Comparison of ENCODE assay signal across 8 mouse cellular contexts in the genomic region with DNA sequence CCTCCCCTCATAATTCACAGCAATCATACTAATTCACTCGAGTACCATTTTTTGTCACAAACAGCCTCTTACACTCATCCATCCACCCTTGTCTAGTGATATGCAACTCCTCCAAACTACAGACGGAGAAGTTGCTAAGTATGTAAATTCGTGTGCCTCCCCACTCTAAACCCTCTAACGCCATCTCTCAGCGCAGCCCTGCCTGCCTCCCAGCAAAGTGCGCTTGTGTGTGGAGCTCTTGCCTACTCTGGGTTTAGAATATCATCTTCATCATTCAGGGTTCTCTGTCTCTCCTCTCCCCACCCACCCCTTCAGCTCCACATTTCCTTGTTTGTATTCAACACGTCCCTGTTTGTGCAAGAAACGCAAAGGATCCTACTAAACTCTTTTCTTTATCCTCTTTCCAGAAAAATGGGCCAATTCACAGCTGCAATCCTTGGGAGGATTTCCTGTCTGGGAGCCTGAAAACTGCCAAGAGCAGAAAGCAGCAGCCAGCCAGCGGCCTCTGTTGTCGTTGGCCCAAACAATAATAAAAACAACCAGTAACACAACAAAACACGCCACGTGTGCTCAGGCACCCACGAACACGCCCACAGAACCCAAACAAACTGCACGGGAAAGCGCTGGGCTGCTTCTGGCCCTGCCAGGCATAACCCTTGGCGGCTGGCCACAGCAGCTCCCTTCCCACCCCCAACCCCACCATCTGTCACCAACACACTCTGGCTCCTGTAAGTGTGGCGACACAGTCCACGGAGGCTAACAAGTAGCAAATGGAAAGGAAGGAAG.
DNase-seq lines count a peak whose midpoint lies in the region; ATAC-seq and TF ChIP-seq lines count a peak whose summit lies in the region.

No protein-coding gene starts in this region.

- H3K4me1 ChIP-seq in lung, embryonic 15.5 days: peaks cover 19% of the 10 kb centered on the region; the same call in 1 of the 2 replicates
- H3K4me1 ChIP-seq in lung, adult 2 months (ENCODE audit: control insufficient read depth, insufficient read depth, low read length): no peaks in the 10 kb centered on the region
- H3K4me1 ChIP-seq in forebrain, embryonic 13.5 days: peaks cover 20% of the 10 kb centered on the region
- H3K4me1 ChIP-seq in heart, embryonic 14.5 days (ENCODE audit: control insufficient read depth in 2 of 2, insufficient read depth in 2 of 2, low read length in 2 of 2): peaks cover 10 to 14% of the 10 kb centered on the region in 2 experiments; a peak in 3 of 4 replicates
- peaks cover 9% of the 10 kb centered on the region for H3K4me1 ChIP-seq in kidney, embryonic 16.5 days (ENCODE audit: insufficient read depth, low read length)
- H3K4me1 ChIP-seq in liver, adult 2 months (ENCODE audit: control insufficient read depth, insufficient read depth, low read length): no peaks in the 10 kb centered on the region
- peaks cover 9% of the 10 kb centered on the region; the same call in 1 of the 2 replicates for H3K4me1 ChIP-seq in olfactory bulb, adult 2 months (ENCODE audit: control insufficient read depth, insufficient read depth, low read length)

- peak overlapping the region; percentile 21; the same call in 1 of the 2 replicates for H3K4me3 ChIP-seq in lung, embryonic 15.5 days
- H3K4me3 ChIP-seq in lung, adult 2 months (replicated peaks; ENCODE audit: extremely low read depth, low read depth, low read length): no peak overlapping the region
- H3K4me3 ChIP-seq in forebrain, embryonic 13.5 days: 0 out of 2 replicates have a peak overlapping the region, but pooled peaks have one; percentile 7
- H3K4me3 ChIP-seq in heart, embryonic 14.5 days (ENCODE audit: control insufficient read depth in 1 of 2, insufficient read depth in 1 of 2, low read depth in 1 of 2, low read length in 2 of 2): peak overlapping the region; percentile 12 to 21; a peak in 3 of 4 replicates
- H3K4me3 ChIP-seq in kidney, embryonic 16.5 days (ENCODE audit: low read length): peak overlapping the region; percentile 29
- no peak overlapping the region for H3K4me3 ChIP-seq in liver, adult 2 months (ENCODE audit: insufficient read depth, low read depth, low read length)
- peak overlapping the region; percentile 24; the same call in 1 of the 2 replicates for H3K4me3 ChIP-seq in olfactory bulb, adult 2 months (ENCODE audit: insufficient read depth, low read depth, low read length)

- H3K27ac ChIP-seq in lung, embryonic 15.5 days: peak overlapping the region; percentile 47; the same call in 1 of the 2 replicates
- H3K27ac ChIP-seq in forebrain, embryonic 13.5 days: peak overlapping the region; percentile 74
- peak overlapping the region; percentile 42 for H3K27ac ChIP-seq in heart, embryonic 14.5 days (replicated peaks in 1 of 2; ENCODE audit: control insufficient read depth in 1 of 2, insufficient read depth in 1 of 2, low read depth in 2 of 2, low read length in 2 of 2)
- H3K27ac ChIP-seq in kidney, embryonic 16.5 days (ENCODE audit: low read length): no peak overlapping the region
- no peak overlapping the region for H3K27ac ChIP-seq in liver, adult 2 months (replicated peaks; ENCODE audit: insufficient read depth, low read depth, low read length)
- H3K27ac ChIP-seq in olfactory bulb, adult 2 months (ENCODE audit: insufficient read depth, low read depth, low read length): no peak overlapping the region

- H3K4me2 ChIP-seq in lung, embryonic 15.5 days: peak overlapping the region; percentile 59
- peak overlapping the region; percentile 41 for H3K4me2 ChIP-seq in forebrain, embryonic 13.5 days
- H3K4me2 ChIP-seq in heart, embryonic 14.5 days (ENCODE audit: low read length): peak overlapping the region; percentile 53
- peak overlapping the region; percentile 58 for H3K4me2 ChIP-seq in kidney, embryonic 16.5 days (replicated peaks; ENCODE audit: low read depth, low read length)

- H3K79me2 ChIP-seq in liver, adult 2 months (ENCODE audit: control insufficient read depth, insufficient read depth, low read length): no peaks in the 10 kb centered on the region

- no peaks in the 10 kb centered on the region for H3K36me3 ChIP-seq in lung, embryonic 15.5 days
- no peaks in the 10 kb centered on the region for H3K36me3 ChIP-seq in forebrain, embryonic 13.5 days (ENCODE audit: poor library complexity, severe bottlenecking)
- H3K36me3 ChIP-seq in heart, embryonic 14.5 days (ENCODE audit: control insufficient read depth, insufficient read depth, low read length): no peaks in the 10 kb centered on the region
- no peaks in the 10 kb centered on the region for H3K36me3 ChIP-seq in kidney, embryonic 16.5 days (ENCODE audit: insufficient read depth, low read length)
- no peaks in the 10 kb centered on the region for H3K36me3 ChIP-seq in liver, adult 2 months (ENCODE audit: control insufficient read depth, insufficient read depth, low read length)

- no peak for TF ChIP-seq POLR2A in lung, adult 2 months (IDR thresholded peaks at IDR 0.05; ENCODE audit: borderline replicate concordance, extremely low read depth, low read depth, low read length)
- TF ChIP-seq POLR2A in liver, adult 2 months (IDR thresholded peaks at IDR 0.05; ENCODE audit: extremely low read depth, insufficient read depth, low read length): no peak
- no peak for TF ChIP-seq POLR2A in olfactory bulb, adult 2 months (IDR thresholded peaks at IDR 0.05; ENCODE audit: insufficient read depth, low read depth, low read length)

- H3K27me3 ChIP-seq in lung, embryonic 15.5 days: no peaks in the 10 kb centered on the region
- no peaks in the 10 kb centered on the region for H3K27me3 ChIP-seq in forebrain, embryonic 13.5 days
- H3K27me3 ChIP-seq in heart, embryonic 14.5 days (ENCODE audit: control insufficient read depth, insufficient read depth, low read length): no peaks in the 10 kb centered on the region
- H3K27me3 ChIP-seq in kidney, embryonic 16.5 days (ENCODE audit: insufficient read depth, low read length): no peaks in the 10 kb centered on the region
- no peaks in the 10 kb centered on the region for H3K27me3 ChIP-seq in liver, adult 2 months (ENCODE audit: control insufficient read depth, insufficient read depth, low read length)

- no peak for TF ChIP-seq CTCF in lung, adult 2 months (IDR thresholded peaks at IDR 0.05; ENCODE audit: insufficient read depth, low read length)
- TF ChIP-seq CTCF in liver, adult 2 months (IDR thresholded peaks at IDR 0.05; ENCODE audit: low read depth, low read length): no peak
- TF ChIP-seq CTCF in olfactory bulb, adult 2 months (IDR thresholded peaks at IDR 0.05; ENCODE audit: insufficient read depth, low read depth, low read length): no peak

- no peaks in the 10 kb centered on the region for H3K9me3 ChIP-seq in lung, embryonic 15.5 days
- H3K9me3 ChIP-seq in forebrain, embryonic 13.5 days (replicated peaks): no peaks in the 10 kb centered on the region
- H3K9me3 ChIP-seq in heart, embryonic 14.5 days (ENCODE audit: control insufficient read depth, low read length): no peaks in the 10 kb centered on the region
- H3K9me3 ChIP-seq in kidney, embryonic 16.5 days (ENCODE audit: low read length): no peaks in the 10 kb centered on the region

- no peak for DNase-seq in lung, adult 2 months
- DNase-seq in liver, adult 2 months (ENCODE audit: extremely low read depth, low read depth, low spot score): peak; percentile 4

- WGBS in lung, embryonic 15.5 days: 18% methylated on average over 19 of the region's 19 CpGs
- WGBS in lung, adult 2 months: 26% methylated on average over 19 of the region's 19 CpGs
- 34% methylated on average over 19 of the region's 19 CpGs for WGBS in forebrain, embryonic 13.5 days
- WGBS in heart, embryonic 14.5 days: 28% methylated on average over 19 of the region's 19 CpGs
- 20% methylated on average over 19 of the region's 19 CpGs for WGBS in kidney, embryonic 16.5 days
- 53% methylated on average over 19 of the region's 19 CpGs for WGBS in liver, adult 2 months
- WGBS in olfactory bulb, adult 2 months: 17% methylated on average over 19 of the region's 19 CpGs

- no peak overlapping the region for H3K9ac ChIP-seq in lung, embryonic 15.5 days
- peak overlapping the region; percentile 38; the same call in 1 of the 2 replicates for H3K9ac ChIP-seq in forebrain, embryonic 13.5 days
- peak overlapping the region; percentile 16 for H3K9ac ChIP-seq in heart, embryonic 14.5 days (ENCODE audit: low read length)
- peak overlapping the region; percentile 47; the same call in 1 of the 2 replicates for H3K9ac ChIP-seq in kidney, embryonic 16.5 days (replicated peaks; ENCODE audit: low read length)
- H3K9ac ChIP-seq in liver, adult 2 months (ENCODE audit: low read depth, low read length): no peak overlapping the region

- ATAC-seq in lung, embryonic 15.5 days (ENCODE audit: borderline replicate concordance, extremely low read depth, low FRiP score, low TSS enrichment): peak; percentile 88
- ATAC-seq in forebrain, embryonic 13.5 days: peak; percentile 95
- ATAC-seq in heart, embryonic 14.5 days (ENCODE audit: insufficient number of reproducible peaks, insufficient read depth, low FRiP score, low read depth): no peak
- peak; percentile 71; the same call in 1 of the 2 replicates for ATAC-seq in kidney, embryonic 16.5 days (ENCODE audit: low FRiP score, low TSS enrichment)
- ATAC-seq in monocyte, adult 5-6 weeks (replicated peaks; ENCODE audit: insufficient number of reproducible peaks, low FRiP score, low TSS enrichment, poor library complexity, severe bottlenecking): no peak

Comparison
In these comparisons a context has a peak if more than half of its experiments do, and no peak if none do; other contexts are left out.
1. H3K4me3 ChIP-seq: peak in lung, embryonic 15.5 days (single experiment), forebrain, embryonic 13.5 days (single experiment), heart, embryonic 14.5 days (2 of 2), kidney, embryonic 16.5 days (single experiment) and olfactory bulb, adult 2 months (single experiment); none in lung, adult 2 months (single experiment) and liver, adult 2 months (single experiment).
2. ATAC-seq: peak in lung, embryonic 15.5 days (single experiment), forebrain, embryonic 13.5 days (single experiment) and kidney, embryonic 16.5 days (single experiment); none in heart, embryonic 14.5 days (single experiment) and monocyte, adult 5-6 weeks (single experiment).
3. H3K27ac ChIP-seq: peak in lung, embryonic 15.5 days (single experiment), forebrain, embryonic 13.5 days (single experiment) and heart, embryonic 14.5 days (2 of 2); none in kidney, embryonic 16.5 days (single experiment), liver, adult 2 months (single experiment) and olfactory bulb, adult 2 months (single experiment).
4. H3K9ac ChIP-seq: peak in forebrain, embryonic 13.5 days (single experiment), heart, embryonic 14.5 days (single experiment) and kidney, embryonic 16.5 days (single experiment); none in lung, embryonic 15.5 days (single experiment) and liver, adult 2 months (single experiment).
5. Peak in every context shown above with its lines, with median percentiles within 50 percentile points of each other: H3K4me2 ChIP-seq.